Mouse (Mus musculus) T-helper 17 cell (primary cell): ENCODE measurements around the gene Omt2b.
"Not testable (repeated sequence)": the region's sequence is repeated elsewhere in the genome, so short reads cannot be mapped to it uniquely, and the experiment has no call there.

ENCODE experiments used
- in situ Hi-C, 2 experiments: fragments of 300-600 bp; cut with MboI, MseI; formaldehyde crosslinking; loops; 1 replicate in 1 of 2; 2 replicates in 1 of 2; pipeline ENCODE4 v1.15.1; 2025; ENCODE audit warnings: high pct_unique_total_duplicates in 2 of 2

The Omt2b gene

GRCm38 (mm10) chr9:78350007-78350406, 22.6 kb downstream of the Omt2b start:
- in situ Hi-C loops = loop anchor here in 1 of 2 experiments (10.0 kb wide), 1 partner anchor 195 kb away; no protein-coding TSS in a partner anchor

DNA sequence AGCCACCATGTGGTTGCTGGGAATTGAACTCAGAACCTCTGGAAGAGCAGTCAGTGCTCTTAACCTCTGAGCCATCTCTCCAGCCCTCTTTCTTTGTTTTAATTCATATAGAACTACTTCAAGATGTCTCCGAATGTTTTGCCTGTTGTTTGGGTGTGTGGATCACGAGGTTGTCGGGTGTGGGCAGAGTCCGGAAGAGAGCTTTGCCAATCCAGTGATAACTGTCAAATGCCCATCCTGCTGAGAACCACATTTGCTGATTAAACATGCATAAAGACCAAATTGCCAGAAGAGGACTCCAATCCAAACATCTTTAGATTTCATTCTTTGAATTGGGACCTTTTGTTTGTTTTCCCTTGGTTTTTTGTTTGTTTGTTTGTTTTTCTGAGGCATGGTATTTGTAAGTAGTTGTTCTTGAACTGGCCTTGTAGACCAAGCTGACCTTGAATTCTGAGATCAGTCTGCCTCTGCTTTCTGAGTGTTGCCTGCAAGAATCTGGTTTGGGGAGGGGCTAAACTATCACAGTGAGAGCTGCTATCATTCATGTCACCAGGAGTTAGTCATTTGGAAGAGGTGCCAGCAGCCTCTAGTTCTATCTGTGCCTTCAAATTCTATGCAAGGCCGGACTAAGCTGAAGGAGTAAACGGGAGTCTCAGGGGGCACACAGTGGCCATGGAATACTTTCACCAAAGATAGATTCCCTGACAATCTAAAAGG, 24.3 kb downstream of the Omt2b start:
- in situ Hi-C loops = loop anchor here in 1 of 2 experiments (10.0 kb wide), 1 partner anchor 193 kb away; no protein-coding TSS in a partner anchor

- in situ Hi-C loops = loop anchor here in 1 of 2 experiments (10.0 kb wide), 1 partner anchor 190 kb away; no protein-coding TSS in a partner anchor
These were observed 27.5 kb downstream of the Omt2b start for GRCm38 (mm10) chr9:78354665-78355578.

GRCm38 (mm10) chr9:78355611-78356010, 28.2 kb downstream of the Omt2b start, which contains the start of gene Gsta2:
Gene Gsta2 (minus strand): TSS chr9:78355788.
- in situ Hi-C loops = loop anchor here in 1 of 2 experiments (10.0 kb wide), 1 partner anchor 189 kb away; no protein-coding TSS in a partner anchor

DNA sequence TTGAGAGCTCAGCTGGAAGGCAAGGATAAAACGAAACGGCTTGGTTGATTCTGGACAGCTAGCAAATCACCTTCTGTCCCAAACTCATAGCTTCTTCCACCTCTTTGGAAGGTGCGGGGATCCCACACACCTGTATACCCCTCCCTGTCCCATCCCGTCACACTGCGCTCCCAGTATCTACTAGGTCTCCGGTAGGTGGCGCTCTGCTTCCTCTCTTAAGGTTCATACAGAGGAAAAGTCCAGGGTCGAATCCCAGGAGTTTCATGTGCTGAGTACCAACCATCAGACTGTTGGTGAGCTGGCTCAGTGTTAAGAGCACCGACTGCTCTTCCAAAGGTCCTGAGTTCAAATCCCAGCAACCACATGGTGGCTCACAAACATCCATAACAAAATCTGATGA, 30.7 kb downstream of the Omt2b start:
- in situ Hi-C loops = loop anchor here in 1 of 2 experiments (10.0 kb wide), 1 partner anchor 187 kb away; no protein-coding TSS in a partner anchor

DNA sequence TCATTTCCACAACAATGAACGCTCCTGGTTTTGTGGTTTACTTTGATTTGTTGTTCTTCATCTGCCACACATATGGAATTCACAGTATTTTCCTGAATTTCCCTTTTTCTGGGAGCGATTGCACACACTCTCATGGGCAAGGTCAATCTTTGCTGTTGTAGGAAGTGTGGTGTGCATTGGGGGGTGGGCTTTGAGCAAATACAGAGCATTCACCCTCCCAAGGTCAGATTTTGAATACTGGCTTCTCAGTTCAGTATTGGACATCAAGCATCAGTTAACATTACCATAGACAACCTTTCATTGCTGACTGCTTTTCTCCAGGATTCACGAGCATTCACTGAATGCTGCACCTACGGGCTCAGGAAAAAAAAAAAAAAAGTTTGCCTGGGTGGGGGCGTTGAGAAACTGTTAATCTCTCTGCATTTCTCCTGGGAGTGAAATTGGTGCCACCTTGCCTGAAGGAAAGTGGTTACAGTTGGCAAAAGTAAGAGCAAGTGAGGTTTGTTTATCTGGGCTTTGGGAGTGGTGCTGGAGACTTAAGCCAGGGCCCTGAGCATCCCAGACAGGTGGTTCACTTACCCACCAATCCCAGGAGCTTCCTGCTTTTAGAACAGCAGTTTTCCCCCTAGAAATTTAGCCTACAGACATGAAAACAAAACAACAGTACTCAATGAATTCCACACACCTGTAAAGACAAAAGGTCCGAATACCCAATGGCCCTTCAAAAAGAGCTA, 32.5 kb downstream of the Omt2b start:
- in situ Hi-C loops = loop anchor here (5.0 to 10.0 kb wide), 2 partner anchors 113 to 185 kb away; no protein-coding TSS in a partner anchor

GRCm38 (mm10) chr9:78360484-78360872, 33.1 kb downstream of the Omt2b start:
- in situ Hi-C loops = loop anchor here in 1 of 2 experiments (5.0 kb wide), 1 partner anchor 113 kb away; no protein-coding TSS in a partner anchor

GRCm38 (mm10) chr9:78363374-78363773, 36.0 kb downstream of the Omt2b start:
- in situ Hi-C loops = loop anchor here in 1 of 2 experiments (5.0 kb wide), 1 partner anchor 116 kb away; no protein-coding TSS in a partner anchor

DNA sequence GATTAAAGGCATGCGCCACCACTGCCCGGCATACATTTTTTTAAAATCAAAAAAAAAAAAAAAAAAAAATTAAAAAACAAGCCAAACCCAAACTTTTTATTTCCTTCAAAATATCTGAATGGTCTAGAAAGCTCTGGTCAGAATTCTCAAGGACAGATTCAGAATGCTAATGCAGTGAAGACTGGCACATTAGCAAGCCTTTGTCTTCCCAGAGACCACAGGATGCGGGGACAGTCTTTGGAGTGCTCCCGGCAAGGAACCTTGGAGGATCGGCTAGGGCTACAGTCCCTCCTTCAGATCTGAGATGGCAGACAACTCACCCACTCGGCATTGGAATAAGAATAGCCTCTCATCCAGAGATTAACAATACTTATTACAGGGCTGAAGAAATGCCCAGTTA, 37.3 kb downstream of the Omt2b start:
- in situ Hi-C loops = loop anchor here in 1 of 2 experiments (5.0 kb wide), 1 partner anchor 117 kb away; no protein-coding TSS in a partner anchor

GRCm38 (mm10) chr9:78365850-78366544, 38.6 kb downstream of the Omt2b start:
- in situ Hi-C loops = no loop called here

DNA sequence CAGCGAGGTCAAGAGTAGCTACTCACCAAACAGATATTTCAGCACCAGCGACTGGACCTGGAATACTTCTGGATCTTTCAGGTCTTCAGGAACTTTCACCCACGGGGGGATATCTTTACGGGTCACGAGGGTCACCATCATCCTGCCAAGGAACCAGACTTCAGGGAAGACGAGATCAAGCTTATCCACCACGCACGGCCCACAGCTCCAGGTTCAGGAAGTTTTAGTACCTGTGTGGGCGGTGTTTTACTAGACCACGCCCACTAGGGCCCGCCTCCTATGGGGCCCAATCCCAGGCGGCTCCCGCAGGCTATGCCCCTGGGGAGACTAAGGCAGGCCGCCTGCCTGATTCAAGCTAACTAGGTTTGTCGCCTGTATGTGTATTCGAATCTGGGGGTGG, 40.6 kb downstream of the Omt2b start, which contains the start of gene Dppa5a:
Gene Dppa5a (minus strand): TSS at position 219 of the 400 bp plus-strand sequence.
- in situ Hi-C loops = not testable (repeated sequence)

DNA sequence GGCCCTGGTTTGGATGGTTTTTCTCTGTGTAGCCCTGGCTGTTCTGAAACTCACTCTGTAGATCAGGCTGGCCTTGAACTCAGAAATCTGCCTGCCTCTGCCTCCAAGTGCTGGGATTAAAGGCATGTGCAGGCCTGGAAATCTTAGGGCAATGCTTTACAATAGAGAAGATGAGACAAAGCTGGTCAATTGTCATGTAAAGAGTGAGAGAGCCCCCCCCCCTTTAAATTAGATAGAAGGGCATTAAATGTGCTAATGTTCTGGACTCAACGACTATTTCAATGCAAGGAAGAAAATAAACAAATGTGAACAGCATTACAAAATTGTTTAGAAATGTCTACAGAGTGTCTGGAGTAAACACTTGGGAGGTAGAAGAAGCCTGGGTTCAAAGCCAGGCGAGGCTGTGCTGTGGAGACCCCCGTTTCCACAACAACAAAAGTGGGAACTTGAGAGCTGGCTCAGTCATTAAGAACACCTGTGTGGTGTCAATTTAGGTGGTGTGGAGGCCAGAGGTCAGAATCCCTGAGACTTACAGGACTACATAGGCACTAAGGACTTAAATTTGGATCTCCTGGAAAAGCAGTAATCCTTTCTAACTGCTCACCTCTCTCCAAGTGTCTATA, 41.4 kb downstream of the Omt2b start:
- in situ Hi-C loops = no loop called here

DNA sequence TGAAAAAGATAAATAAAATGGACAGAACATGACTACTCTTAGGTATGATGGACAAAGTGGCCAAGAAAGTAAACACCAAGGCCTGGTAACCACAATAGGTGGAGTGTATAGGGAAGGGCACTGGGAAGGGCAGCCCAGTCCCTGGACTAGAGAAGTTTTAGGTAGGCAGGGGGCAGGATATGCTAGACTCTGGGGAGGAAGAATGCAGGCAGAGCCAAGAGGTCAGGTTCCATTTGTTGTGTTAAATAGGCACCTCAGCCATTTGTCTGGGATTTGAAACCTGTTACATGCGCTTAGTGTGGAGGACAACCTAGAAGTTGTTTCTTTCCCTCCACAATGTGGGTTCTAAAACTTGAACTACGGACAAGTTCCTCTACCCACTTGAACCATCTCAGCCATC, 42.0 kb downstream of the Omt2b start:
- in situ Hi-C loops = no loop called here

DNA sequence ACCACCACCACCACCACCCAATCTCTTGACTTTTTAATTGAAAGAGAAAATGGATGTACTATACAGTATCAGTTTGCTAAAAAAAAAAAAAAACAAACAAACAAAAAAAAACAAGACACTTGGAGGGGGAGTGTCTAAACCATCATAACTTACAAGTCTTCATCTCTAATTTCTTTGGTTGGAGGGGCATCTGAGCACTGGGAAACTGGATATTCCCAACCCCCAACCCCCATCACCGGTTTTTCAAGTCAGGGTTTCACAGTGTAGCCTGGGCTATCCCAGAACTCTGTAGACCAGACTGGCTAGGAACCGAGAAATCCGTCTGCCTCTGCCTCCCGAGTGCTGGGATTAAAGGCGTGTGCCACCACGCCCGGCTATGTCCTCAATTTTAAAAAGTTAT, 42.4 kb downstream of the Omt2b start:
- in situ Hi-C loops = no loop called here

- in situ Hi-C loops = no loop called here
These were observed 44.1 kb downstream of the Omt2b start for GRCm38 (mm10) chr9:78371441-78371840.

- in situ Hi-C loops = no loop called here
These were observed 45.6 kb downstream of the Omt2b start for GRCm38 (mm10) chr9:78372827-78373504.

DNA sequence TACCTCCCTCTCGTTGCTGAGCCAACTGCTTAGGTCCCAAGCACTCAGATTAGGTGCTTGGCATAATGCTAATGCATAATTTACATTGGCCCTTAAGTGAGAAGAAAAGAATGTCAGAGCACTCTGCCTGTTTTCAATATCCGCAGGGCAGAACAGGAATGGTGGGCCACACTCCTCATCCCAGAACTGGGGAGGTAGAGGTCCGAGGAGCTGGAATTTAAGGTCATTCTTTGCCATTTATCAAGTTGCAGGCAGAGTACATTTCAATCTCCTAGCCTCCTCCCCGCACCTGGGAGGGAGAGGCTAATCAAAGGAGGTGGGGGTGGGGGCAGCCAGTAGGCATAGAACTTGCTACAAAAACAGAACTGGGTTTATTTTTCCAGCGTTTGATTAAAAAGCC, 47.0 kb downstream of the Omt2b start:
- in situ Hi-C loops = no loop called here

DNA sequence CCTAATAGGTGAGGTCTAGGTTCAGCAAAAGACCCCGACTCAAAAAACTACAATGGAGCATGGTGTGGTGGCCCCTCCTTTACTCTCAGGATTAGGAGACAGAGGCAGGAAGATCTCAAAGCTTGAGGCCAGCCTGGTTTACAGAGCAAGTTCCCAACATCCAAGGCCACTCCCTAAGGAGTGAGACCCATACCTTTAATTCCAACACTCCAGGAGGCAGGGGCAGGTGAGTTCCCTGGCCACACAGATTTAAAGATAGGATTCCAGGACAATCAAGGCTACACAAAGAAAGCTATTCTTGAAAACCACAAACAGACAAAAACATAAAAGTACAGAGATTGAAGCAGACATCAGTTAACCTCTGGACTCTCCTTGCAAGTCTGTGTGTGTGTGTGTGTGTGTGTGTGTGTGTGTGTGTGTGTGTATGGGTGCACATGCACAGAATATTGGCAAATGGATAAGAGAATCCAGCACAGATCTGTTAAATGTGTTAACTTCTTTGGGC, 47.5 kb downstream of the Omt2b start:
- in situ Hi-C loops = no loop called here

GRCm38 (mm10) chr9:78375486-78375885, 48.1 kb downstream of the Omt2b start:
- in situ Hi-C loops = no loop called here
